Mouse (Mus musculus) intestine, postnatal 0 days (tissue): ENCODE results near the gene Fndc10. TPM values are rescaled to one million over a fixed set of nuclear protein-coding genes. Genes with fewer than 3 reads are reported as not detected.

Source experiments
- ATAC-seq: fragments of 200-750 bp; cut with Nextera tagmentation; 2 replicates; pipeline ENCODE4 v1.8.0; 2017; ENCODE audit warnings: mild to moderate bottlenecking, moderate TSS enrichment, moderate library complexity
- H3K27ac ChIP-seq: fragments of 300-500 bp; sonication (generic); 2 replicates; pipeline ENCODE4 v1.5.1; 2014; ENCODE audit warnings: mild to moderate bottlenecking, low read depth, low read length, moderate library complexity
- H3K27me3 ChIP-seq: fragments of 300-500 bp; sonication (generic); replicated peaks from 2 replicates; pipeline ENCODE4 v1.6.1; 2014; ENCODE audit warnings: low read length, mixed read lengths; ENCODE audit not compliant: control insufficient read depth, insufficient read depth
- H3K36me3 ChIP-seq: fragments of 300-500 bp; sonication (generic); 2 replicates; pipeline ENCODE4 v1.6.1; 2014; ENCODE audit warnings: mild to moderate bottlenecking, moderate library complexity; ENCODE audit not compliant: control insufficient read depth, insufficient read depth
- H3K4me1 ChIP-seq: fragments of 300-500 bp; sonication (generic); replicated peaks from 2 replicates; pipeline ENCODE4 v1.6.1; 2014; ENCODE audit warnings: antibody characterized with exemption, low read length, mixed read lengths; ENCODE audit not compliant: control insufficient read depth, insufficient read depth
- H3K4me2 ChIP-seq: fragments of 300-500 bp; sonication (generic); replicated peaks from 2 replicates; pipeline ENCODE4 v1.6.1; 2014; ENCODE audit warnings: low read depth, mild to moderate bottlenecking, moderate library complexity
- H3K4me3 ChIP-seq: fragments of 300-500 bp; sonication (generic); 2 replicates; pipeline ENCODE4 v1.5.1; 2014; ENCODE audit warnings: low read depth, low read length
- H3K9ac ChIP-seq: fragments of 300-500 bp; sonication (generic); 2 replicates; pipeline ENCODE4 v1.6.1; 2014; ENCODE audit warnings: mild to moderate bottlenecking, low read depth, low read length
- H3K9me3 ChIP-seq: fragments of 300-500 bp; sonication (generic); 2 replicates; pipeline ENCODE4 v1.6.1; 2016; ENCODE audit warnings: mixed run types; ENCODE audit not compliant: control insufficient read depth
- CTCF ChIP-seq: sonication (generic); IDR thresholded peaks from 2 replicates; pipeline ENCODE4 v1.5.1; 2016; ENCODE audit warnings: low read depth, mild to moderate bottlenecking, control low read depth, antibody characterized with exemption, moderate library complexity
- WGBS: fragments of 180-500 bp; shearing (Covaris S2); extraction: QIAGEN DNeasy Blood & Tissue Kit; methylation state at CpG from one replicate; pipeline ENCODE4 v1.1.7; 2014; 5-methylcytosine and 5-hydroxymethylcytosine counted together
- polyA plus RNA-seq: library from polyadenylated mRNA; unstranded; fragments of >200 nt; fragmentation: Nextera tagmentation; extraction: Ambion mirVana; gene quantifications from 2 replicates; pipeline ENCODE4 v1.2.1, GENCODE M21; 2015

Gene Fndc10
- polyA plus RNA-seq, 1 experiment from 2014 or later, result 5.5 TPM

DNA sequence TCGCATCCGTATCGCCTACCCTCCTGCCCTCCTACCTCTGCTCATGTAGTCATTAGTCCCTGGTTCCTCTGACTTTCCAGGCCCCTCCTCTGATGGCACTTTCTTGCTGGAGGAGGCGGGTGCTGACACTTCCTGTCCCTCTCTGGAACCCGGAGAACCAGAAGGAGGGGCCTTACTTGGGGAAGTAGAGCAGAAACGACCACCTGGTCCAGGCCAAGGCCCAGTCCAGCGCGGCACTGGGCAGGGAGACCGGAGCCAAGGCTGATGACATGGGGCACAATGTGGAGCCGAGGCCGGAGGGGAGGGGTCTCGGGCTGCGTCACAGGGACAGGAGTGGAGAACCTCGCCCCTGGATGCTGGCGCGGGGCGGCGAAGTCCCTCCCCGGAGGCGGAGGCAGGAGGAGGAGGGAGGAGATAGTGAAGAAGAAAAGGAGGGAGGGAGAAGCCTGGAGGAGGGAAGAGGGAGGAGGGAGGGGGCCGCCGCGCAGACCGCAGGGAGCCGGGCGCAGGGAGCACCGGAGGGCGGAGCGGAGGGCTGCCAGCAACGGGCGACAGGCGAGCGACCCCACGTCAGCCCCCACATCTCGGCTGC lies 40.3 kb downstream of the Fndc10 start, which contains the start of gene Tmem240:
TSS of gene Tmem240 (plus strand) at position 451 of the 592 bp plus-strand sequence.
- no peak for TF ChIP-seq CTCF
- Histone ChIP-seq H3K4me1 (no peaks in the 10 kb centered on the region), H3K9me3 (no peaks in the 10 kb centered on the region), H3K27me3 (no peaks in the 10 kb centered on the region), H3K4me3 (peak within 1 kb of the TSS; percentile 76), H3K27ac (peak within 1 kb of the TSS; percentile 66), H3K4me2 (peak within 1 kb of the TSS; percentile 96), H3K9ac (peak within 1 kb of the TSS; percentile 71), H3K36me3 (peaks cover 8% of the 10 kb centered on the region; the same call in 1 of the 2 replicates)
- WGBS, result 3% methylated on average over 24 of the region's 35 CpGs
- ATAC-seq, result peak; percentile 67

DNA sequence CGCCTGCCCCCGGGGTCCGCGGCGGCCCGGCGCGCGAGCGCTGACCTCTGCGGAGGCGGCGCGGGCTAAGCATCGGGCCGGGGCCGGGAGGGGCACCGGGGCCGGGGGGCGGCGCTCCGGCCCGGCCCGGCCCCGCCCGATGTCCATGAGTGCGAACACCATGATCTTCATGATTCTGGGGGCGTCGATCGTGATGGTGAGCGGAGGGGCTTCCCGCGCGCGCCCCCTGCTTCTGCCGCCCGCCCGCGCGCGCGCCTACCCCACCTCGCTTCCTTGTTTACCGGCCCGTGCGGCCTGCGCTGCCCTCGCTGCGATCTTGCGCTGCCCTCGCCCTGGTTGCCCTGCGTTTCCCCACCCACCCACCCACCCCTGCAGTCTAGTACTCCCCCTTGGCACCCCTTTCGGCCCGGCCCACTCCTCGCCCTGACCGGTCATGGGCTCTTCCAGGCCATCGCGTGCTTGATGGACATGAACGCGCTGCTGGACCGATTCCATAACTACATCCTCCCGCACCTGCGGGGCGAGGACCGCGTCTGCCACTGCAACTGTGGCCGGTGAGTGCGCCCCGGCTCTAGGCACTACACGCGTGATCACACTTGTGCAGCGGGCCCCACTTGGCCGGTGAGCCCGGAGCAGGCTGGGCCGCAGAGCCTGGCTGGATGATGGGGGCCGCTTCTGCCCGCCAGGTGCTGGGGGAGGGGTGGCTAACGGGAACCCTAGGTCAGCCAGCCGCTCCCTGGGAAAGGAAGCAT lies 41.0 kb downstream of the Fndc10 start:
- peak overlapping the region; percentile 66 for H3K27ac ChIP-seq
- no peaks in the 10 kb centered on the region for H3K9me3 ChIP-seq
- ATAC-seq, result peak; percentile 64
- WGBS, result 1% methylated on average over 56 of the region's 79 CpGs
- H3K9ac ChIP-seq, result peak overlapping the region; percentile 71
- peaks cover 13% of the 10 kb centered on the region; the same call in 1 of the 2 replicates for H3K36me3 ChIP-seq
- H3K4me3 ChIP-seq, result peak overlapping the region; percentile 76
- no peaks in the 10 kb centered on the region for H3K4me1 ChIP-seq
- peak overlapping the region; percentile 96 for H3K4me2 ChIP-seq
- TF ChIP-seq CTCF, result no peak
- H3K27me3 ChIP-seq, result no peaks in the 10 kb centered on the region

DNA sequence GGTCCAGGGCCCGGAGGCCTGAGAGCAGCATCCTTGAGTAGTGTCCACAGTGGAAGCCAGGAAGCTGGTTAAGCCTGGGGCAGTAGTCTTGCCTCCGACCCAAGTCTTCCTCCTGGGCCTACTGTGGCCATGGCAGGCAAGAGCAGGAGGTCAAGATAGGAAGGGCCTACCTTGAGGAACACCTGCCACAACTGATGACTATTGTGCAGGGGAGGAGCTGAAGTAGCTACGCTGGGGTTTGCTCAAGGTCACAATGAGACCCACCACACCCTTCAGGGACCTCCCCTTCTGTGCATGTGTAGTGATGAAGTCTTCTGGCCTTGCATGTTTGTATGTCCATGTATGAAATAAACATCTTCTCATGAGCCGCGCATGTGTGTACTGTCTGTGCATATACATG lies 41.6 kb downstream of the Fndc10 start:
- 0 out of 2 replicates have a peak overlapping the region, but pooled peaks have one; percentile 71 for H3K9ac ChIP-seq
- no peaks in the 10 kb centered on the region for H3K4me1 ChIP-seq
- TF ChIP-seq CTCF, result no peak
- no peak for ATAC-seq
- 63% methylated on average over 5 of the region's 5 CpGs for WGBS
- H3K4me3 ChIP-seq, result peak overlapping the region; percentile 76
- peaks cover 19% of the 10 kb centered on the region for H3K36me3 ChIP-seq
- no peak overlapping the region for H3K27ac ChIP-seq
- H3K27me3 ChIP-seq, result no peaks in the 10 kb centered on the region
- H3K9me3 ChIP-seq, result no peaks in the 10 kb centered on the region
- H3K4me2 ChIP-seq, result peak overlapping the region; percentile 96

DNA sequence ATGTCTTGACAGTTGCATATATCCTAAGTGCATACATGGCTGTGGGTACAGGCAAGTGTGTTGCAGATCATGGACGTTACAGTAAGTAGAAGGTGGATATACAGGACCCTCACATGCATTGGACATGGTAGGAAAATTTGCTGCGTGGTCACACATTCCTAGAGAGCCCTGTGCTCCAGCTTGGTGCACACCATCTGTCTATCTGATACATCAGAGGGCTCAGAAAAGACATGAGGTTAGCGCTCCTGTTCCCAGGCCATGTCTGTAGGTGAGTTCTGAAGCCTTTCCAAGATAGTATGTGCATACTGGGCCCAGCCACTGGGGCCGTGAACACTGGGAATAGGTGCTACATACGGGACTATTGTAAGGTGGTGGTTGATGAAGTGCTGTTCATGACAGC lies 42.3 kb downstream of the Fndc10 start:
- Histone ChIP-seq H3K9ac (no peak overlapping the region), H3K27me3 (no peaks in the 10 kb centered on the region), H3K4me3 (no peak overlapping the region), H3K4me1 (no peaks in the 10 kb centered on the region), H3K4me2 (no peak overlapping the region), H3K36me3 (peaks cover 25% of the 10 kb centered on the region), H3K27ac (no peak overlapping the region), H3K9me3 (no peaks in the 10 kb centered on the region)
- ATAC-seq, result no peak
- TF ChIP-seq CTCF, result no peak
- 96% methylated on average over 5 of the region's 5 CpGs for WGBS

DNA sequence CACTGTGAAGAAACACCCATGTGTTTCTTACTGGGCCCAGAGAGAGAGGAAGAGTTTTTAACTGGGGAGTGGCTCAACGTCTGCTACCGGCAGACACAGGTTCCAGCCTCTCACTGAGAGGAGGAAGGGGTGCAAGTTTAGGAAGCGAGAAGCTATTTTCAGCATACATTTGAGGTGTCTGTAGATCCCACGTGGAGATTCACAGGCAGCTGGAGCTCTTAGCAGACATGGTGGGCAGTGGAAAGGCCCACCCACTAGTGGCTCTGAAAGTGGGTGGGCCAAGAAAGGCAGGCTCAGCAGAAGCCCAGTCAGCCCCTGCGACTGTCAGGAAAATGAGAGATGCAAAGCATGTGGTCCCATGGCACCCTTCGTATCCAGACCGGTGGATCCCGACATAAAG lies 44.1 kb downstream of the Fndc10 start:
- no peak overlapping the region for H3K9ac ChIP-seq
- ATAC-seq, result no peak
- no peak for TF ChIP-seq CTCF
- peaks cover 31% of the 10 kb centered on the region for H3K36me3 ChIP-seq
- WGBS, result 54% methylated on average over 8 of the region's 8 CpGs
- H3K4me2 ChIP-seq, result no peak overlapping the region
- no peaks in the 10 kb centered on the region for H3K4me1 ChIP-seq
- H3K9me3 ChIP-seq, result no peaks in the 10 kb centered on the region
- H3K27me3 ChIP-seq, result no peaks in the 10 kb centered on the region
- H3K27ac ChIP-seq, result no peak overlapping the region
- H3K4me3 ChIP-seq, result no peak overlapping the region

DNA sequence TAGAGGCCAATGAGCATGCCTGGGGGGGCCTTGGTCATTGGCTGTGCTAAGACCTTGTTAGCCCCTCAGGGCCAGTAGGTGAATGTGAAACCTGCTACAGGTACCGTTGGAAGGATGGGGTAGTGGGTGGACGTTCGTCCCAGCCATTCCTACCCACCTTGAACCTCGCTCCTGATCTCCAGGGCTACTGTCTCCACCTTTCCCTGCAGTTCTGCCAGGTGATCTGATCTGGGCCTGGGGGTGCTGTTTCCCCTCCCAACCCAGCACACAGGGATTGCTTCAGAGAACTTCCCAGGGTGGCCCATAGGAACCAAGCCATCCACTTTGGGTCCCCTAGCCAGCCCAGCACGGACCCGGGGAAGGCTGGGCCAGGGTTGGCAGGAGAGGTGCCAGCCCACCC lies 45.0 kb downstream of the Fndc10 start:
- Histone ChIP-seq H3K36me3 (peaks cover 40% of the 10 kb centered on the region), H3K9ac (no peak overlapping the region), H3K27ac (no peak overlapping the region), H3K27me3 (no peaks in the 10 kb centered on the region), H3K4me3 (no peak overlapping the region), H3K4me1 (no peaks in the 10 kb centered on the region), H3K4me2 (no peak overlapping the region), H3K9me3 (no peaks in the 10 kb centered on the region)
- no peak for ATAC-seq
- no peak for TF ChIP-seq CTCF
- 75% methylated on average over 6 of the region's 6 CpGs for WGBS
